Mouse (Mus musculus): ENCODE results near the gene Tor4a.

- TF ChIP-seq CTCF (IDR thresholded peaks at IDR 0.05; ENCODE audit: borderline replicate concordance, insufficient read depth, low read depth, low read length), result no peak
- TF ChIP-seq POLR2A (IDR thresholded peaks at IDR 0.05; ENCODE audit: borderline replicate concordance, insufficient read depth, low read length), result no peak
Observed at GRCm38 (mm10) chr2:25241438-25241775, 44.7 kb upstream of the Tor4a start.

Data from cerebellum, adult 2 months (tissue).